ENCODE assay signal across 8 mouse cellular contexts in genomic region chr11:85836523-85837290, GRCm38 (mm10). TPM values are rescaled to one million over a fixed set of nuclear protein-coding genes. Genes with fewer than 3 reads are reported as not detected.
DNase-seq lines count a peak whose midpoint lies in the region; ATAC-seq lines count a peak whose summit lies in the region.

No protein-coding gene starts in this region.

- H3K9me3 ChIP-seq in hindbrain, embryonic 10.5 days = no peaks in the 10 kb centered on the region
- no peaks in the 10 kb centered on the region for H3K9me3 ChIP-seq in limb, embryonic 15.5 days

- peak overlapping the region; percentile 60 for H3K4me3 ChIP-seq in hindbrain, embryonic 10.5 days
- H3K4me3 ChIP-seq in limb, embryonic 15.5 days = peak overlapping the region; percentile 63

- peaks cover 13% of the 10 kb centered on the region; the same call in 1 of the 2 replicates for H3K36me3 ChIP-seq in hindbrain, embryonic 10.5 days
- H3K36me3 ChIP-seq in limb, embryonic 15.5 days = no peaks in the 10 kb centered on the region

- DNase-seq in adrenal gland, postnatal 10 days = peak; percentile 62
- DNase-seq in adrenal gland, postnatal 25 days = no peak
- peak; percentile 35 to 46 for DNase-seq in B cell, adult 2 months
- peak; percentile 55 for DNase-seq in hindbrain, embryonic 10.5 days (ENCODE audit: low spot score)
- DNase-seq in ovary, postnatal 14 days (ENCODE audit: low spot score) = no peak
- DNase-seq in spleen, adult 12 weeks (ENCODE audit: low spot score) = no peak
- no peak for DNase-seq in cerebellum, postnatal 4 days (ENCODE audit: low spot score in 2 of 2)

- WGBS in hindbrain, embryonic 10.5 days = 2% methylated on average over 32 of the region's 32 CpGs
- WGBS in limb, embryonic 15.5 days = 12% methylated on average over 32 of the region's 32 CpGs

- H3K9ac ChIP-seq in limb, embryonic 15.5 days = peak overlapping the region; percentile 11; the same call in 1 of the 2 replicates

- peak overlapping the region; percentile 50 for H3K4me2 ChIP-seq in limb, embryonic 15.5 days

- peaks cover 98% of the 10 kb centered on the region for H3K27me3 ChIP-seq in hindbrain, embryonic 10.5 days (ENCODE audit: insufficient read depth, poor library complexity, severe bottlenecking)
- peaks cover 86% of the 10 kb centered on the region for H3K27me3 ChIP-seq in limb, embryonic 15.5 days

- ATAC-seq in limb, embryonic 15.5 days (ENCODE audit: insufficient number of reproducible peaks, low FRiP score, low TSS enrichment, low read depth) = no peak

- peaks cover 49% of the 10 kb centered on the region for H3K4me1 ChIP-seq in hindbrain, embryonic 10.5 days (replicated peaks)
- H3K4me1 ChIP-seq in limb, embryonic 15.5 days = peaks cover 55% of the 10 kb centered on the region

- H3K27ac ChIP-seq in hindbrain, embryonic 10.5 days = peak overlapping the region; percentile 86
- H3K27ac ChIP-seq in limb, embryonic 15.5 days = peak overlapping the region; percentile 29; the same call in 1 of the 2 replicates

RNA-seq across cellular contexts. Expression of gene Tbx2, which starts 4.4 kb away (rescaled TPM):
- 10 to 100 TPM; 27.5 to 31.5 TPM for total RNA-seq in adrenal gland, postnatal 10 days (2021)
- 25.6 and 27.5 TPM in 2 replicates for total RNA-seq in adrenal gland, postnatal 25 days (2021)
- 1.5 and 3.1 TPM in 2 replicates for polyA plus RNA-seq in hindbrain, embryonic 10.5 days (2016; fragmentation: Nextera tagmentation; extraction: Ambion mirVana)
- 3.4 and 4.1 TPM in 2 replicates for polyA plus RNA-seq in limb, embryonic 15.5 days (2015; fragmentation: Nextera tagmentation; extraction: Ambion mirVana)

RNA-seq across cellular contexts. Expression of gene Gm11444, which starts 13.4 kb away (rescaled TPM):
- not detected for total RNA-seq in adrenal gland, postnatal 10 days (2021)
- not detected in 2 replicates for total RNA-seq in adrenal gland, postnatal 25 days (2021)
- polyA plus RNA-seq in hindbrain, embryonic 10.5 days (2016; fragmentation: Nextera tagmentation; extraction: Ambion mirVana) = not detected in 2 replicates
- polyA plus RNA-seq in limb, embryonic 15.5 days (2015; fragmentation: Nextera tagmentation; extraction: Ambion mirVana) = not detected in 2 replicates

RNA-seq across cellular contexts. Expression of gene Tbx4, which starts 49.5 kb away (rescaled TPM):
- under 1 TPM in 1 of 2 experiments, not detected in 1; 0.12 TPM for total RNA-seq in adrenal gland, postnatal 10 days (2021)
- not detected in 2 replicates for total RNA-seq in adrenal gland, postnatal 25 days (2021)
- polyA plus RNA-seq in hindbrain, embryonic 10.5 days (2016; fragmentation: Nextera tagmentation; extraction: Ambion mirVana) = 0.09 and 0.22 TPM in 2 replicates
- polyA plus RNA-seq in limb, embryonic 15.5 days (2015; fragmentation: Nextera tagmentation; extraction: Ambion mirVana) = 14.9 and 21.9 TPM in 2 replicates

Comparison
In these comparisons a context has a peak if more than half of its experiments do, and no peak if none do; other contexts are left out.
1. DNase-seq: peak in adrenal gland, postnatal 10 days (single experiment), B cell, adult 2 months (2 of 2) and hindbrain, embryonic 10.5 days (single experiment); none in adrenal gland, postnatal 25 days (single experiment), ovary, postnatal 14 days (single experiment), spleen, adult 12 weeks (single experiment) and cerebellum, postnatal 4 days (0 of 2).